Mouse (Mus musculus) thymus, adult 2 months (tissue): ENCODE measurements at regions not wholly inside any gene's neighbourhood (a gene's known extent, or its start where the extent isn't known, plus 50 kb on each side); places are given as distances from the start of the nearest gene placed in this dataset.

Source experiments
- DNase-seq: peaks from one replicate; pipeline ENCODE4 v3.0.0; 2021
- H3K27ac ChIP-seq: fragments of 200-500 bp; 2 replicates; pipeline ENCODE4 v1.5.1; 2012; ENCODE audit warnings: low read length, control low read depth; ENCODE audit not compliant: control insufficient read depth, insufficient read depth
- H3K27me3 ChIP-seq: fragments of 200-500 bp; 2 replicates; pipeline ENCODE4 v1.6.1; 2012; ENCODE audit warnings: mild to moderate bottlenecking, low read length, moderate library complexity, mixed read lengths; ENCODE audit not compliant: control insufficient read depth, insufficient read depth
- H3K36me3 ChIP-seq: fragments of 200-500 bp; 2 replicates; pipeline ENCODE4 v1.6.1; 2012; ENCODE audit warnings: mild to moderate bottlenecking, low read length, moderate library complexity; ENCODE audit not compliant: control insufficient read depth, insufficient read depth
- H3K4me1 ChIP-seq: fragments of 200-500 bp; replicated peaks from 2 replicates; pipeline ENCODE4 v1.6.1; 2012; ENCODE audit warnings: low read length; ENCODE audit not compliant: control insufficient read depth, insufficient read depth
- H3K4me3 ChIP-seq: fragments of 200-500 bp; 2 replicates; pipeline ENCODE4 v1.5.1; 2012; ENCODE audit warnings: mild to moderate bottlenecking, low read length, control low read depth, moderate library complexity; ENCODE audit not compliant: control insufficient read depth, insufficient read depth
- CTCF ChIP-seq: fragments of 200-500 bp; IDR thresholded peaks from 2 replicates; pipeline ENCODE4 v1.5.1; 2012; ENCODE audit warnings: mild to moderate bottlenecking, control low read depth, low read length, moderate library complexity, borderline replicate concordance; ENCODE audit not compliant: control insufficient read depth, poor library complexity, insufficient read depth; ENCODE audit errors: extremely low read depth
- POLR2A ChIP-seq: fragments of 200-500 bp; IDR thresholded peaks from 2 replicates; pipeline ENCODE4 v1.6.1; 2012; ENCODE audit warnings: mild to moderate bottlenecking, low read length, control low read depth, moderate library complexity; ENCODE audit not compliant: control insufficient read depth, poor library complexity, insufficient read depth; ENCODE audit errors: extremely low read depth
- WGBS: fragments of 180-500 bp; shearing (Covaris S2); methylation state at CpG from one replicate; pipeline ENCODE4 v1.1.7; 2018; 5-methylcytosine and 5-hydroxymethylcytosine counted together

DNA sequence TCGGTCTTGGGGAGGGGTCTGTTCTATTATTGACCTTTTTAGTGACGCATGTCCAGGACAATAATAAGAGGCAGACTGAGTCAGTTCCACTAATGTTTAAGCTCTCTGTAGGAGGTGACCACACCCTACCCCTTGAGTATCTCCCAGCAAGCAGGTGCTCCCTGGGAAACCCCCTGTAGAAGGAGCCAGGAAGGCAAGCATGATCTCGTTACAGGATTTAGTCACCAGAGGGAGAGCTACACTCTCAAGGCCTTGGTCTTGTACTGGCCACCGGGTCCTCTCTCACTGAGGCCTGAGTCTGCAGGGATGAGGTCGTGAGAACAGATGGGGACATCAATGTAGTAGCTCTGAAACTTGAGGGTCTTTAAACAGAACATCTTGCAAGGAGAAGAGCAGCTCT is 55.3 kb upstream of the Ccnd2 start:
- no peak for DNase-seq
- Histone ChIP-seq H3K27ac (no peak overlapping the region), H3K36me3 (no peaks in the 10 kb centered on the region), H3K27me3 (no peaks in the 10 kb centered on the region), H3K4me3 (no peak overlapping the region), H3K4me1 (no peaks in the 10 kb centered on the region)
- WGBS = 90% methylated on average over 5 of the region's 5 CpGs
- no peak for TF ChIP-seq POLR2A
- TF ChIP-seq CTCF = no peak

DNA sequence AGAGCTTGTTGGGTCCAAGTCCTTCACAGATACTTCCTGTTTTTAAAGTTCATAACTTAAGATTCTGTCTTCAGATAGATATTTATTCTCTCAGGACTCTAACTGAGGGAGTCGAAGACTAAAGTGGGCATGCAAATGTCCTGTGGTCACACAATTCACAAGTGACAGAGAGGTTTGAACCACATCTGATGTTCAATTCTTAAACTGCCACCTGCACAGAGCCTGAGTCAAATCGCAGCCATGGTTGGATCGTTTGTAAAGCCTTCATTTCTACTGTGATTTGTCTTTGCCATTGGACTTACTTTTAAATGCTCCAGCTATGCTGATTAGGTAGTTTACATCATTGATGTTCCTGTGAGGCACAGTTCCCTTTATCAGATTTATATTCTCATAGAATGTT is 61.4 kb upstream of the Ccnd2 start:
- 71% methylated on average over 3 of the region's 3 CpGs for WGBS
- H3K27me3 ChIP-seq = no peaks in the 10 kb centered on the region
- no peaks in the 10 kb centered on the region for H3K36me3 ChIP-seq
- H3K4me3 ChIP-seq = no peak overlapping the region
- no peak for DNase-seq
- H3K4me1 ChIP-seq = no peaks in the 10 kb centered on the region
- H3K27ac ChIP-seq = no peak overlapping the region
- no peak for TF ChIP-seq CTCF
- TF ChIP-seq POLR2A = no peak

DNA sequence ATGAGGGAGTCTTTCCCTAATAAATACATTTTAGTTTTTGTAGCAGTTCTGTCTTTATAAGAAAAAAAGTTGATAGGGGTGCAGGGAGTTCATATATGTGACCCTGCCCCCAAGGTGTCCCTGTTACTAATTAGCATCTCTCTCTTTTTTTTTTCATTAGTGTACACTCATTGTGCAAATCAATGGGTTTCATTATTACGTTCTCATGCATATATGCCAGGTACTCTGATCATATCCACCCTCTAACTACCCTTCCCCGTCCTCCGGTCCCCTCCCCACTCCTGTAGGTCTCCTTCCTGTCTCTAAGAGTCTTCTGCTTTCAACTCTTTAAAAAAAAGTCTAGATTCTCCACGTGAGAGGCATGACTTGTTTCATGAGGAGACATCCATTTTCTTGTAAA is 63.9 kb upstream of the Ccnd2 start:
- Histone ChIP-seq H3K27ac (no peak overlapping the region), H3K36me3 (no peaks in the 10 kb centered on the region), H3K27me3 (no peaks in the 10 kb centered on the region), H3K4me1 (no peaks in the 10 kb centered on the region), H3K4me3 (no peak overlapping the region)
- 73% methylated on average over 4 of the region's 4 CpGs for WGBS
- TF ChIP-seq POLR2A (no peak), CTCF (no peak)
- no peak for DNase-seq

DNA sequence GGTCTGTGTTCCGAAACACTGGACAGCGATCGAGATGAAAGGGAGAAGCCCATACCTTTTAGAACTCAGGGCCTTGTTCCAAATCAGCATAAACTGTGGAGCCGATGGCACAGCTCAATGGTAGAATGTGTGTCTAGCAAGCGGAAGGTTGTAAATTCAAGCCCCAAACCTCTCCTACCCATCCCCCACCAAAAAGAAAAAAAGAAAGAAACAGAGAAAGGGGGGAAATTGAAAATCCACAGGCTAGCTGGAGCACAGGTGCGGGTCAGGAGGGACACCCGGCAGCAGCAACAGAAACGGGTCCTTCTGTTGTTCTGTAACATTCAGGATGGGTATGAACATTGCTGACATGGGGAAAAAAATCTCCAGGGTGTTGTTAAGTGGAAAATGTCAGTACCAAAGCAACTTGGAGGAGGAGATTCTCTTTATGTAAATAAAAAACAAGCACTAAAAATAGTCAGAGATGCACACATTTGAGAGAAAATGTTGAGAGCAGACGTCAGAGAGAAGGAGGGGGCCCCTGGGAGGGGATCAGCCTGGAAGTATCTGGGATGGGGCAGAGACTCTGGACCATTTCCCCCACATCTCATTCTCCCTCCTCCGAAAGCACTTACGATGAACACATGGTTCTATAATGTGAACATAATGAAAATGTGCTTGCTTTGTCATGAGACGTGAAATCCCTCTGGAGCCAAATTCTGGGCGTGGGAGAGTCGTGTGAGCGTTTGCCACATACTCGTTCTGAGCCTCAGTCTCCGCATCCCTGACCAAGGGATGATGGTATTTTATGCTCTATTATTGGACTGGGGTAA is 66.8 kb upstream of the Ccnd2 start:
- Histone ChIP-seq H3K27ac (no peak overlapping the region), H3K36me3 (no peaks in the 10 kb centered on the region), H3K27me3 (no peaks in the 10 kb centered on the region), H3K4me1 (no peaks in the 10 kb centered on the region), H3K4me3 (no peak overlapping the region)
- no peak for DNase-seq
- TF ChIP-seq POLR2A = no peak
- TF ChIP-seq CTCF = no peak
- WGBS = 95% methylated on average over 17 of the region's 17 CpGs

DNA sequence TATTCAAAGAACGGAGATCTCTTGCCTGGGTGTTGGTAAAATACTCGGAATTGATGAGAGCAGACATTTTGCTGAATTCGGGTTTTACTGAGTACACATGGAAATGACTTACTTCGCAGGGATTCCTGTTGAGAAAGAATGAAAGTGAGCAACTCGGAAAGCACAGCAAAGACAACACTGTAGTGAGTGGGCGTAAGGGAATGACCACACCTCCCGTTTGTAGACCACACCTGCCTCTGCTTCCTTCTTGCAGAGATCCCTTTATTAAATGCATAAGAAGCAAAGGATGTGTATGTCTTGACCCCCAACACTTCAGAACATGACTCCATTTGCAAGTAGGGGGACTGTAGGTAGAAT is 67.4 kb upstream of the Ccnd2 start:
- H3K4me1 ChIP-seq = no peaks in the 10 kb centered on the region
- no peak overlapping the region for H3K4me3 ChIP-seq
- H3K27me3 ChIP-seq = no peaks in the 10 kb centered on the region
- TF ChIP-seq CTCF (no peak), POLR2A (no peak)
- no peak for DNase-seq
- no peaks in the 10 kb centered on the region for H3K36me3 ChIP-seq
- WGBS = 86% methylated on average over 7 of the region's 7 CpGs
- no peak overlapping the region for H3K27ac ChIP-seq

DNA sequence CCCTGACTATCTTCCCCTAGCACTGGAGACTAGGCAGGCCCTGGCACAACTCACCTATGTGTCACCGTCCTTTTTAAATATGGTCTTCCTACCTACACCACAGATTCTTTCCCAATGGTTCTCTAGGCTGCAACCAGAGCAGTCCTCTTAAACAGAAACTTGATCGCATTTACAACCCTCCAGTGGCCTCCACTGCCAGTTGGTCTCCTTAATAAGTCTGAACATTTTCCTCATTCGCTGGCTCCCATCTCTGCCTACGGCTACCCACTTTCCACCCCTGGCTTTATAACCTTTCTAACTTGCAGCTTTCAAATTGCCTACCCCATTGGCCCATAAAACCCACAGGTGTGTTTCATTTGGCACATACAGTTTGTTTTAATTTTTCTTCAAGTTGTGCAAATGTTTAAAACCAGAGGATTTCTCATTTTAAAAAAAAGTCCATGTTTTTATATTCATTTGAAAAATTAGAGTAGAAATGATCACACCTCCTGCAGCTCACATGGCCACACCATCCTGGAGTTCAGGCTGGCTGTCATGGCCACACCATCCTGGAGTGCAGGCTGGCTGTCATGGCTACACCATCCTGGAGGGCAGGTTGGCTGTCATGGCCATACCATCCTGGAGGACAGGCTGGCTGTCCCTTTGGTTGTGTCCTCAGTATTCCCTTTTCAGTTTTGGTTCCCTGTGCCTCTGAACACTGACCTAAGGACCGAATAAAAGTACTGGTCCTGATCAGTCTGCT is 74.4 kb upstream of the Ccnd2 start:
- 97% methylated on average over 5 of the region's 5 CpGs for WGBS
- no peak for TF ChIP-seq POLR2A
- TF ChIP-seq CTCF = no peak

More for the DNA sequence above, 74.4 kb upstream of the Ccnd2 start:
- Histone ChIP-seq H3K4me3 (no peak overlapping the region), H3K27me3 (no peaks in the 10 kb centered on the region), H3K27ac (no peak overlapping the region), H3K4me1 (no peaks in the 10 kb centered on the region), H3K36me3 (no peaks in the 10 kb centered on the region)
- no peak for DNase-seq
